Mouse (Mus musculus): ENCODE measurements around the gene Gucy2g. TPM values are rescaled to one million over a fixed set of nuclear protein-coding genes. Genes with fewer than 3 reads are reported as not detected.

The Gucy2g gene
- polyA plus RNA-seq, 1 experiment: 0.88 TPM

DNA sequence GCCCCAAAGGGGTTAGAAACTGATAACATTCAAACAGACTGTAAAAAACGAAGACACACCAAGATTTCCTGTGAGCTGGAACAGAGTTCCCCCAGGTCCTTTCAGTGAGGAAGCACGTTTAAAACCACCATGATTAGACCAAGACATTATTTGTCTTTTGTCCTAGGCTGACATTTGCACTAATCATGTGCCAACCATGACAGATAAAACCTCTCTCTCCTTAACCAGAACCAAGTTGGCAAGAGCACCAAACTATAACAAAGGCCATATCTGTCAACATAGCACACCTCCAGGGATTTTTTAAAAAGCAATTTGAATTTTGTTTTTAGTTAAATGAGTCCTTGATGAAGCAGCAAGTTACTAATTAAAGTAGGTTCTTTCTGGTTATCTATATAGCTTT, 73.3 kb downstream of the Gucy2g start:
- TF ChIP-seq POLR2A (IDR thresholded peaks at IDR 0.05; ENCODE audit: low read depth, low read length): no peak
- no peak for TF ChIP-seq CTCF (conservative IDR thresholded peaks at IDR 0.05; ENCODE audit: insufficient read depth, insufficient read length, low read depth, low read length)
- Histone ChIP-seq H3K4me1 (ENCODE audit: control insufficient read depth, insufficient read depth, low read length) (peaks cover 3% of the 10 kb centered on the region; the same call in 1 of the 2 replicates), H3K4me3 (ENCODE audit: insufficient read depth, low read depth, low read length) (no peak overlapping the region), H3K36me3 (ENCODE audit: control insufficient read depth, insufficient read depth, low read length) (no peaks in the 10 kb centered on the region), H3K27ac (ENCODE audit: insufficient read depth, low read depth, low read length) (no peak overlapping the region), H3K27me3 (replicated peaks; ENCODE audit: control insufficient read depth, insufficient read depth, low read length) (no peaks in the 10 kb centered on the region)
- 77% methylated on average over 2 of the region's 2 CpGs for WGBS
- no peak for DNase-seq

DNA sequence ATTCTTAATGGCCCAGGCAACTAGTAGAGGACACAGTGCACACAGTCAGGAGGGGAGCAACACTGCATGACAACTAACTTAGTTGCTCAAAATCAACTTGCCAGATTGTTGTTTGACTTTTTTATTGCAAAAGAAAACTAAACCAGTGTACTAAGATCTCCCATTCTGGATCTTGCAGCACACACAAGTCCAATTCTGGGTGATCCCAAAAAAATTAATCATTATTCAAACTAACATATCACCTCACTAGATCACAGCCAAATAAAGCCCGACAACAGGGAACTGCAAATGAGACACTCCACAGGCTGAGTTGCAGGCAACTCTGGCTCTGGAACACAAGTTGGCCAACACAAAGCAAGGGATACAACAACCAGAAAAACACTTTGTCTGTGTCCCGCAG, 74.3 kb downstream of the Gucy2g start:
- 63% methylated on average over 2 of the region's 2 CpGs for WGBS
- TF ChIP-seq POLR2A (IDR thresholded peaks at IDR 0.05; ENCODE audit: low read depth, low read length) (no peak), CTCF (conservative IDR thresholded peaks at IDR 0.05; ENCODE audit: insufficient read depth, insufficient read length, low read depth, low read length) (no peak)

DNA sequence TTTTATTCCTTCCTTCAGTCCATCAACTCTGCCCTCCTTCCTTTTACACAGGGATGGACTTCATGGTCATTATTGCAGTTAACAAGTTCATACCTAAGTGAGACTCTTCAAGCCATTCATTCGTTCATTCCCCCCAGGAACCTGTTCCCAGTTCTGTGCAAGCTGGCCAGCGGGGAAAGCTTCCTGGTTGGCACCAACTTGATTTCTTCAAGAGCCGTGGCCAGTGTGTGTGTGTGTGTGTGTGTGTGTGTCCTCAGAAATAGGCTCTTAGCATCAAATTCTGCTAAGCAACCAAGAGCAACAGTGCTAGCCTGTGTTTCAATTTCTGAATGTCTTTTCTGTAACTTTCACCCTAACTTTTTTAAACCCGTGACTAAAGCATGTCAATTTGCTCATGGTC, 75.1 kb downstream of the Gucy2g start:
- Histone ChIP-seq H3K4me1 (ENCODE audit: control insufficient read depth, insufficient read depth, low read length) (peaks cover 3% of the 10 kb centered on the region; the same call in 1 of the 2 replicates), H3K27me3 (replicated peaks; ENCODE audit: control insufficient read depth, insufficient read depth, low read length) (no peaks in the 10 kb centered on the region), H3K27ac (ENCODE audit: insufficient read depth, low read depth, low read length) (no peak overlapping the region), H3K36me3 (ENCODE audit: control insufficient read depth, insufficient read depth, low read length) (no peaks in the 10 kb centered on the region), H3K4me3 (ENCODE audit: insufficient read depth, low read depth, low read length) (no peak overlapping the region)
- DNase-seq: no peak
- no peak for TF ChIP-seq POLR2A (IDR thresholded peaks at IDR 0.05; ENCODE audit: low read depth, low read length)
- TF ChIP-seq CTCF (conservative IDR thresholded peaks at IDR 0.05; ENCODE audit: insufficient read depth, insufficient read length, low read depth, low read length): no peak
- 72% methylated on average over 4 of the region's 4 CpGs for WGBS

More for the DNA sequence above, 74.3 kb downstream of the Gucy2g start:
- peaks cover 3% of the 10 kb centered on the region; the same call in 1 of the 2 replicates for H3K4me1 ChIP-seq (ENCODE audit: control insufficient read depth, insufficient read depth, low read length)
- no peaks in the 10 kb centered on the region for H3K27me3 ChIP-seq (replicated peaks; ENCODE audit: control insufficient read depth, insufficient read depth, low read length)
- H3K36me3 ChIP-seq (ENCODE audit: control insufficient read depth, insufficient read depth, low read length): no peaks in the 10 kb centered on the region
- peak; percentile 38 for DNase-seq
- H3K4me3 ChIP-seq (ENCODE audit: insufficient read depth, low read depth, low read length): no peak overlapping the region
- no peak overlapping the region for H3K27ac ChIP-seq (ENCODE audit: insufficient read depth, low read depth, low read length)

DNA sequence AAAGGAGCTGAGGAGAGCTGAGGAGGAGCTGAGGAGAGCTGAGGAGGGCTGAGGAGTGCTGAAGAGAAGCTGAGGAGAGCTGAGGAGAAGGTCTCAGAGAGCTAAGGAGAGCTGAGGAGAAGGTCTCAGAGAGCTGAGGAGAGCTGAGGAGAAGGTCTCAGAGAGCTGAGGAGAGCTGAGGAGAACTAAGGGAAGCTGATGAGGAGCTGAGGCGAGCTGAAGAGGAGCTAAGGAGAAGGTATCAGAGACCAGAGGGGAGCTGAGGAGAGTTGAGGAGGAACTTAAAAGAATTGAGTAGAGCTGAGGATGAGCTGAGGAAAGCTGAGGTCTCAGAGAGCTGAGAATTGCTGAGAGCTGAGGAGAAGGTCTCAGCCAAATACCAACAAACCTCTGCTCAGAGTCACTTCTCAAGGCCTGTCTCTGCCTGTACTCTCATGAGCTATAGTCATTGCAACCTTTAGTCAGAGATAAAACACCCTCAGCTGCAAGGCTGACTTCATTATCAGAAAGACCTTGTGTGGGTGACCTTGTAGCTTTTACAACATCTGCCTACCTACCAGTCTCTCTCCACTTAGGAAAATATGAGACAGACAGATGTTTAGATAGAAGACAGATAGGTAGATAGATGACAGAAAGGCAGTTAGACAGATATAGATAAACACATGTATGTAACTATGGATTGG, 75.7 kb downstream of the Gucy2g start:
- peaks cover 3% of the 10 kb centered on the region; the same call in 1 of the 2 replicates for H3K4me1 ChIP-seq (ENCODE audit: control insufficient read depth, insufficient read depth, low read length)
- no peak for TF ChIP-seq POLR2A (IDR thresholded peaks at IDR 0.05; ENCODE audit: low read depth, low read length)
- TF ChIP-seq CTCF (conservative IDR thresholded peaks at IDR 0.05; ENCODE audit: insufficient read depth, insufficient read length, low read depth, low read length): no peak
- H3K36me3 ChIP-seq (ENCODE audit: control insufficient read depth, insufficient read depth, low read length): no peaks in the 10 kb centered on the region
- no peak for DNase-seq
- no peak overlapping the region for H3K4me3 ChIP-seq (ENCODE audit: insufficient read depth, low read depth, low read length)
- H3K27me3 ChIP-seq (replicated peaks; ENCODE audit: control insufficient read depth, insufficient read depth, low read length): no peaks in the 10 kb centered on the region
- no peak overlapping the region for H3K27ac ChIP-seq (ENCODE audit: insufficient read depth, low read depth, low read length)
- WGBS: 79% methylated on average over 1 of the region's 1 CpGs

DNA sequence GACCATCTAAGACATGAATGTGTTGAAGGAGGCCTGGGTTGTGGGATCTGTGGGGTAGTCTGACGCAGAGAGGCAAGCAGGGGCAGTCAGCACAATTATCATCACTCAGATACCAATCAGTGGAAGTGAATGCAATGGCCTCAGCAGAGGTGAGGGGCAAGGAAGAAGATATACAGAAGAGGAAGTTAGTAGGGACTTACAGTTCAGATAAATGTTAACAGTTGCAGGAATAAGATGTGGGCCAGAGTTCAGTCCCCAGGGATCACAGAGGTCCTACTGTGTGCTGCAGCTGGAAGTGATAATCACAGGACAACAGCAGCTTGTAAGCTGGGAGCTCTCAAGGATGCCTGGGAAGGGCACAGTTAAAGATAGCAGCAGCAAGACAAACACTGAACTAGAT, 76.9 kb downstream of the Gucy2g start:
- Histone ChIP-seq H3K27ac (ENCODE audit: insufficient read depth, low read depth, low read length) (no peak overlapping the region), H3K4me1 (ENCODE audit: control insufficient read depth, insufficient read depth, low read length) (peaks cover 3% of the 10 kb centered on the region; the same call in 1 of the 2 replicates), H3K27me3 (replicated peaks; ENCODE audit: control insufficient read depth, insufficient read depth, low read length) (no peaks in the 10 kb centered on the region), H3K4me3 (ENCODE audit: insufficient read depth, low read depth, low read length) (no peak overlapping the region), H3K36me3 (ENCODE audit: control insufficient read depth, insufficient read depth, low read length) (no peaks in the 10 kb centered on the region)
- DNase-seq: no peak
- no peak for TF ChIP-seq CTCF (conservative IDR thresholded peaks at IDR 0.05; ENCODE audit: insufficient read depth, insufficient read length, low read depth, low read length)
- no peak for TF ChIP-seq POLR2A (IDR thresholded peaks at IDR 0.05; ENCODE audit: low read depth, low read length)
- WGBS: 82% methylated on average over 1 of the region's 1 CpGs

DNA sequence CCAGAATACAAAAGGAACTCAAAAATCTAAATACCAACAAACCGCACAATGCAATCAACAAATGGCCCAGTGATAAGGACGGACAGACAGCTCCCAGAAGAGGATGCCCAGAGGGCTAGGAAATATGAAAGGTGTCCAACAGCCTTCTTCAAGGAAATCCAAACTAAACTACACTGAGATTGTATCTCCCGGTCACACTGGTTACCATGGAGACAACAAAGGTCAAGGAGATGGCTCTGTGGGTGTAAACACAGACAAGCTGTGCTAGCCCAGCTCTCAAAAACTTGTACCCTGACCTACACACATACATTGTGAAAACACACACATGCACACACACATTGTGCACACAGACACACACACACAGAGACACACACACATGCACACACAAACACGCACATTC, 78.8 kb downstream of the Gucy2g start:
- TF ChIP-seq POLR2A (IDR thresholded peaks at IDR 0.05; ENCODE audit: low read depth, low read length): no peak
- no peak for TF ChIP-seq CTCF (conservative IDR thresholded peaks at IDR 0.05; ENCODE audit: insufficient read depth, insufficient read length, low read depth, low read length)
- WGBS: 73% methylated on average over 4 of the region's 4 CpGs
- H3K27me3 ChIP-seq (replicated peaks; ENCODE audit: control insufficient read depth, insufficient read depth, low read length): no peaks in the 10 kb centered on the region
- H3K4me3 ChIP-seq (ENCODE audit: insufficient read depth, low read depth, low read length): no peak overlapping the region
- H3K27ac ChIP-seq (ENCODE audit: insufficient read depth, low read depth, low read length): no peak overlapping the region
- no peaks in the 10 kb centered on the region for H3K36me3 ChIP-seq (ENCODE audit: control insufficient read depth, insufficient read depth, low read length)
- H3K4me1 ChIP-seq (ENCODE audit: control insufficient read depth, insufficient read depth, low read length): peaks cover 3% of the 10 kb centered on the region; the same call in 1 of the 2 replicates
- DNase-seq: no peak

DNA sequence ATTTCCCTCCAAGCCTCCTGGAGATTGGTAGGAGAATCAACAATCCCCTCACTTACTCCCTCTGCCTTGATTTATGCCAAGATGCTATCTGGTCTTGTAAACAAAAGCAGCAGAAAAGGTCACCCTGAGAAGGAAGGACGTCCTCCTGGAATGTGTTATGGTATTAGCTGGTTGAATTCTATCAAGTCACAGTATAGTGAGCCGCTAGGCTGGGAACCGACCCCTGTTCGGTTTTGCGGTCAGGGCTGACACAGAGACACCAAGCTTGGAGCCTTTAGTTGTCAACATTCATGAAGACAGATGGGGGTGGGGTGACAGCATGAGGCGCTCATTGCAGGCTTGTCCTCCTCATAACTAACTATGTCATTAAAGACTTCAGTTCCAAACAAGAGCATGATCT, 81.2 kb downstream of the Gucy2g start:
- no peaks in the 10 kb centered on the region for H3K27me3 ChIP-seq (replicated peaks; ENCODE audit: control insufficient read depth, insufficient read depth, low read length)
- no peak for TF ChIP-seq CTCF (conservative IDR thresholded peaks at IDR 0.05; ENCODE audit: insufficient read depth, insufficient read length, low read depth, low read length)
- TF ChIP-seq POLR2A (IDR thresholded peaks at IDR 0.05; ENCODE audit: low read depth, low read length): no peak
- no peaks in the 10 kb centered on the region for H3K36me3 ChIP-seq (ENCODE audit: control insufficient read depth, insufficient read depth, low read length)
- no peak overlapping the region for H3K27ac ChIP-seq (ENCODE audit: insufficient read depth, low read depth, low read length)
- H3K4me3 ChIP-seq (ENCODE audit: insufficient read depth, low read depth, low read length): no peak overlapping the region
- H3K4me1 ChIP-seq (ENCODE audit: control insufficient read depth, insufficient read depth, low read length): no peaks in the 10 kb centered on the region
- DNase-seq: no peak
- 63% methylated on average over 6 of the region's 6 CpGs for WGBS
